Comparison of ENCODE assay signal across 7 mouse cellular contexts in genomic region chr6:72389941-72390771, GRCm38 (mm10). TPM values are rescaled to one million over a fixed set of nuclear protein-coding genes. Genes with fewer than 3 reads are reported as not detected.
A peak's percentile ranks its signal among the peaks of the same experiment; 100 is the strongest.
DNase-seq lines count a peak whose midpoint lies in the region; ATAC-seq and TF ChIP-seq lines count a peak whose summit lies in the region.

Gene Vamp8, minus strand, starts transcription at chr6:72390703.

- H3K36me3 ChIP-seq in embryonic facial prominence, embryonic 10.5 days (replicated peaks) = peaks cover 11% of the 10 kb centered on the region
- peaks cover 17% of the 10 kb centered on the region for H3K36me3 ChIP-seq in limb, embryonic 14.5 days (ENCODE audit: control insufficient read depth, insufficient read depth, low read length)
- H3K36me3 ChIP-seq in midbrain, embryonic 16.5 days (ENCODE audit: control insufficient read depth, insufficient read depth, low read length) = no peaks in the 10 kb centered on the region

- H3K9me3 ChIP-seq in embryonic facial prominence, embryonic 10.5 days = no peaks in the 10 kb centered on the region
- H3K9me3 ChIP-seq in limb, embryonic 14.5 days (ENCODE audit: control insufficient read depth, low read length) = no peaks in the 10 kb centered on the region
- no peaks in the 10 kb centered on the region for H3K9me3 ChIP-seq in midbrain, embryonic 16.5 days (replicated peaks; ENCODE audit: control insufficient read depth, low read length, poor library complexity, severe bottlenecking)

- peak within 1 kb of the TSS; percentile 79 for H3K4me2 ChIP-seq in limb, embryonic 14.5 days (replicated peaks; ENCODE audit: low read depth, low read length, severe bottlenecking)
- H3K4me2 ChIP-seq in midbrain, embryonic 16.5 days (ENCODE audit: low read length) = peak within 1 kb of the TSS; percentile 40

- peak; percentile 68; the same call in 1 of the 2 replicates for TF ChIP-seq POLR2A in limb, embryonic 14.5 days (IDR thresholded peaks at IDR 0.05; ENCODE audit: borderline replicate concordance, extremely low read depth, insufficient read depth, insufficient read length)

- H3K9ac ChIP-seq in limb, embryonic 14.5 days (ENCODE audit: low read depth, low read length, severe bottlenecking) = peak within 1 kb of the TSS; percentile 75
- peak within 1 kb of the TSS; percentile 45; the same call in 1 of the 2 replicates for H3K9ac ChIP-seq in midbrain, embryonic 16.5 days (ENCODE audit: low read depth, low read length)

- DNase-seq in adrenal gland, postnatal 10 days = peak; percentile 90
- DNase-seq in embryonic facial prominence, embryonic 10.5 days (ENCODE audit: low spot score) = peak; percentile 73
- peak; percentile 95 for DNase-seq in heart, adult 18-20 months
- DNase-seq in kidney, adult 18-20 months = peak; percentile 89
- DNase-seq in limb, embryonic 14.5 days (ENCODE audit: low spot score) = peak; percentile 59
- DNase-seq in spleen, postnatal 10 days (ENCODE audit: low spot score in 2 of 2) = peak; percentile 76 to 83

- peak within 1 kb of the TSS; percentile 64 for H3K4me3 ChIP-seq in embryonic facial prominence, embryonic 10.5 days
- peak within 1 kb of the TSS; percentile 58 for H3K4me3 ChIP-seq in limb, embryonic 14.5 days (replicated peaks; ENCODE audit: low read length)
- peak within 1 kb of the TSS; percentile 24 for H3K4me3 ChIP-seq in midbrain, embryonic 16.5 days (ENCODE audit: low read depth, low read length)

- H3K27me3 ChIP-seq in embryonic facial prominence, embryonic 10.5 days (replicated peaks; ENCODE audit: low read depth, poor library complexity, severe bottlenecking) = 0 out of 2 replicates have a peak, but pooled peaks cover 3% of the 10 kb centered on the region
- H3K27me3 ChIP-seq in limb, embryonic 14.5 days (ENCODE audit: control insufficient read depth, insufficient read depth, low read length) = no peaks in the 10 kb centered on the region
- peaks cover 15% of the 10 kb centered on the region for H3K27me3 ChIP-seq in midbrain, embryonic 16.5 days (ENCODE audit: control insufficient read depth, insufficient read depth, low read depth, low read length)

- WGBS in embryonic facial prominence, embryonic 10.5 days = 1% methylated on average over 33 of the region's 33 CpGs
- WGBS in limb, embryonic 14.5 days = 3% methylated on average over 24 of the region's 33 CpGs
- 2% methylated on average over 33 of the region's 33 CpGs for WGBS in midbrain, embryonic 16.5 days

- peak; percentile 71 for ATAC-seq in limb, embryonic 14.5 days (ENCODE audit: low FRiP score, low read depth)
- no peak for ATAC-seq in midbrain, embryonic 16.5 days

- peaks cover 48% of the 10 kb centered on the region for H3K4me1 ChIP-seq in embryonic facial prominence, embryonic 10.5 days
- peaks cover 27% of the 10 kb centered on the region for H3K4me1 ChIP-seq in limb, embryonic 14.5 days (ENCODE audit: control insufficient read depth, insufficient read depth, low read length)
- H3K4me1 ChIP-seq in midbrain, embryonic 16.5 days (ENCODE audit: control insufficient read depth, insufficient read depth, low read length) = 0 out of 2 replicates have a peak, but pooled peaks cover 3% of the 10 kb centered on the region

- peak within 1 kb of the TSS; percentile 91 for H3K27ac ChIP-seq in embryonic facial prominence, embryonic 10.5 days (replicated peaks)
- H3K27ac ChIP-seq in limb, embryonic 14.5 days (replicated peaks; ENCODE audit: low read depth, low read length) = peak within 1 kb of the TSS; percentile 94
- H3K27ac ChIP-seq in midbrain, embryonic 16.5 days (ENCODE audit: low read length) = no peak within 1 kb of the TSS

RNA-seq across cellular contexts. Expression of gene Vamp8, which starts in this region (rescaled TPM):
- total RNA-seq in adrenal gland, postnatal 10 days (2021) = 100 to 1,000 TPM; 109 to 123 TPM
- polyA plus RNA-seq in embryonic facial prominence, embryonic 10.5 days (2016; fragmentation: Nextera tagmentation; extraction: Ambion mirVana) = 53.2 and 59.8 TPM in 2 replicates
- total RNA-seq in heart, adult 18-20 months (2021) = 10 to 100 TPM; 70.0 to 79.6 TPM
- 110 and 125 TPM in 2 replicates for polyA plus RNA-seq in limb, embryonic 14.5 days (2012; rRNA removed)
- polyA plus RNA-seq in limb, embryonic 14.5 days (2014; fragmentation: Nextera tagmentation; extraction: Ambion mirVana) = 163 and 173 TPM in 2 replicates
- 15.3 and 16.0 TPM in 2 replicates for polyA plus RNA-seq in midbrain, embryonic 16.5 days (2015; fragmentation: Nextera tagmentation; extraction: Ambion mirVana)
